Mouse (Mus musculus) kidney, adult 9 months (tissue): ENCODE measurements at regions not wholly inside any gene's neighbourhood (a gene's known extent, or its start where the extent isn't known, plus 50 kb on each side); places are given as distances from the start of the nearest gene placed in this dataset.
A peak's percentile ranks its signal among the peaks of the same experiment; 100 is the strongest.

ENCODE experiments used
- DNase-seq: peaks from one replicate; pipeline ENCODE4 v3.0.0; 2022

DNA sequence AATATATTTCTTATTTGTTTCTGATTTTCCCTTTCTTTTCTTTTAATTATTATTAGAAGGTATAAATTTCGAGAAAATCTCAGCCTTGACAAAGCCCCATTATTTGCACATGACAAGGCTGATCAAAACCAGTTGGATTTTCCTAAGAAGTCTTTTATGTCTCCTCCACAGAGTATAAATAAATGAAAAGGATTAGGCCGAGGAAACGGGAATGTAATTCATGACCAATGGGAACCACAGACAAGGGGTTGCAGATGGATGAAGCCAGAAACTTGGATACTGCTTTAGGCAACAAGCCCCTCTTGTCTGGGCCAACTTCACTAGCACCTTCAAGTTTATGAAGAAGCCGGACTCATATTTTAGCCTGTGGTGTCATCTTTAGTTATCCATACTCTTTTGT is 542.4 kb downstream of the Epha4 start:
- DNase-seq = no peak

- DNase-seq = no peak
Observed at GRCm38 (mm10) chr1:76975077-76975945, 539.6 kb downstream of the Epha4 start.

DNA sequence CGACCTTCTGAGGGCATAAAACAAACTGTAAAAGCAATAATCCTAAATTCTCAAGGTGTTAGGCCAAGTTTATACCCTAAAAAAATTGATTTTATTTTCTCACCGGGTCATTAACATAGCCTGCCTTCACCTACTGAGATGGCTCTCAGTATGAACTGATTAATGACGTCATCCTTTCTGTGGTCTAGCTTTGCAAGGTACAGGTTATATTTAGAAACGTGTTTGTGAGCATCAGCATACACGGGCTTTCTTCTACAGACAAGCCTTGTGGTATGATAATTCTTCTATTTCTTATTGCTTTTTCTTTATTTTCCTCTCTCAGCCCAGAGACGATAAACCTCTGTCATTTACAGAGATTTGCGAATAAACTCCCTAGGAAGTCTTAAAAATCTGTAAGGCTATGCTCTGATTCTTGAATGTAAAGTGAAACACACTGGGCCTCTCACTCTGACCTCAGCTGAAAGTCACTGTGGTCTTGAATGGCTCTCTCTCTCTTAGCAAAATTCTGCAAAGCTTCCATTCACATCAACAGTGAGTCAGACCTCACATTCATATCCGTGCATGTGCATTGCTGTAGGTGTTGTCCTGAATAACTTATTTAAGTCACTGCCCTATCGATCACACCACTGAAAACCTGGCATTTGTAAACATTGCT is 534.3 kb downstream of the Epha4 start:
- no peak for DNase-seq

DNA sequence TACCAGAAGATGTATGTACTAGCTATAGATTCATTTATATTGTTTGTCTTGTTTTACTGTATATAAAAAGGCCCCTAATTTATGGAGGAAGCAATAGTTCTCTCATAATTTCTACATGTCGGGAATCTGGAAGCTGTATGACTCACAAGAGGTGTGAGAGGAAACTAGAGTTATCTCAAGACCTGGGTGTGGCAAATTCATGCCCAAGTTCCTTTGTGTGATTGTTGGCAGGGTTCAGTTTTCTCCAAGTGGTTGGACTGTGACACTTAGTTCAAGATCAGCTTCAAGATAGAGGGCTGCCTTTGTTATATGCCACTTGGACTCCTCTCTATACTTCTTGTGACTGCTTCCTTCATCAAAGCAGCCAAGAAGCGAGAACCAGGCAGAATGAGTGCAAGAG is 521.1 kb downstream of the Epha4 start:
- DNase-seq = no peak

DNA sequence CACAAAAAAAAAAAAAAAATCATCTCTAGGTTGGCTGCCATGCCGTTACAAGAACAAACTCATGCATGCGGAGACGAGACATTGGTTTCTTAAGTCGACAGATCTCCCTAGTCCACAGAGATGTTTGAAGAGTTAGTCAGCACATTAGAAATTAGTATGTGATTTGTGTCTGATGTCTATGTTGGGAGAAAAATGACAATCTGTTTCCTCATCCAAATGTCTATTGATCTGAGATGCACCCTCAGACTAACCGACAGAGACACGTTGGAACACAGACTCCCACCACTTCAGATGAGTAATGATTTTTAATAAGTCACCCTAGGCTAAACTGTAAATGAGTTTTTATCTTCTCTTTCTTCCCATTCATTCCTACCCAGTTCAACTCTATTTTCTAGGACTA is 506.9 kb downstream of the Epha4 start:
- DNase-seq = no peak

- DNase-seq = no peak
Observed at GRCm38 (mm10) chr1:77010608-77011214, 504.2 kb downstream of the Epha4 start.

DNA sequence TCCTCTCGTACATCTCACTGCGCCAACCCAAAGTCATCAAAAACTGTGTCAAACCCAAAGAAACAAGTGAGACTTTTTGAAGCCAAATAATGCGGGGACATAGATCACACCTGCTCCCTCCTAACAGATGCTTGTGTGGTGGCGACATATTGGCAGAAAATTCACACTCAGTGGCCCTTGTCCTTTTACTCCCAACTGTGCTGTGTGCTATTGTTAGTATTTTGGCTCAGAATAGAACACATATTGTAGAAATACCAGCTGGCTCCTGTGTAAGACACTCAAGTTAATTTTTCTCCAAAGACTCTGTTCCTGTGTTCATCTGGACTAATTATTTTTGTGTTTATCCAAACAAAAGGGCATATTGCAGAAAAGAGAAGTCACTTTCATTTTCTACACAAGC is 487.2 kb downstream of the Epha4 start:
- no peak for DNase-seq

- DNase-seq = no peak
Observed at GRCm38 (mm10) chr1:77028216-77028615, 486.7 kb downstream of the Epha4 start.

- no peak for DNase-seq
Observed at GRCm38 (mm10) chr1:77029091-77029490, 485.8 kb downstream of the Epha4 start.

GRCm38 (mm10) chr1:77043749-77044564 is 470.9 kb downstream of the Epha4 start:
- DNase-seq = no peak

- no peak for DNase-seq
Observed at GRCm38 (mm10) chr1:77048720-77049406, 466.0 kb downstream of the Epha4 start.

GRCm38 (mm10) chr1:77051239-77051638 is 463.6 kb downstream of the Epha4 start:
- no peak for DNase-seq

- DNase-seq = no peak
Observed at GRCm38 (mm10) chr1:77053837-77054540, 460.9 kb downstream of the Epha4 start.

GRCm38 (mm10) chr1:77062468-77062867 is 452.4 kb downstream of the Epha4 start:
- DNase-seq = no peak

- DNase-seq = no peak
Observed at GRCm38 (mm10) chr1:77073071-77073470, 441.8 kb downstream of the Epha4 start.

GRCm38 (mm10) chr1:77074926-77075885 is 439.7 kb downstream of the Epha4 start:
- DNase-seq = no peak

GRCm38 (mm10) chr1:77080767-77081166 is 434.1 kb downstream of the Epha4 start:
- DNase-seq = no peak

- peak; percentile 54 for DNase-seq
Observed at GRCm38 (mm10) chr1:77081660-77082059, 433.2 kb downstream of the Epha4 start.

DNA sequence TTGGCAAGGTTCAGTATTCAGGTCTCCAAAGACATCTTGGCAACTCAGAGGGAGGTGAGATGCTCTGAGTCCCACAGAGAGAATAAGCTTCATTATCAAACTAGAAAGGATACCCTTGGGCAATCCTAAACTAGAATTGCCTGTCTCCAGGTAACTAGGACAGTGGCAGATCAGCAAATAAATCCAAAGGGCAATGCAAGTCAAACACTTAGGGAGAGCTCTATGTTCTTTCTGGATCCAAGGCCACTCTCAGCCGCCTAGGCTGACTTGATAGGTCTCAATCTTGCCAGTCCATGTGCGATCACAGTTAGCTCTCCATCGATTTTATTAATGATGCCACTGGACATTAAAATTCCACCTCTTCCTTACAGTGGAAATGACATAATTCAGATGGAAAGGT is 432.5 kb downstream of the Epha4 start:
- DNase-seq = no peak

- DNase-seq = no peak
Observed at GRCm38 (mm10) chr1:77093551-77093950, 421.3 kb downstream of the Epha4 start.
